Mouse (Mus musculus) kidney, postnatal 14 days (tissue): ENCODE data around the gene Zfp563.

Experiments
- DNase-seq: peaks from one replicate; pipeline ENCODE4 v3.0.0; 2022; ENCODE audit warnings: mixed read lengths

Gene Zfp563

DNA sequence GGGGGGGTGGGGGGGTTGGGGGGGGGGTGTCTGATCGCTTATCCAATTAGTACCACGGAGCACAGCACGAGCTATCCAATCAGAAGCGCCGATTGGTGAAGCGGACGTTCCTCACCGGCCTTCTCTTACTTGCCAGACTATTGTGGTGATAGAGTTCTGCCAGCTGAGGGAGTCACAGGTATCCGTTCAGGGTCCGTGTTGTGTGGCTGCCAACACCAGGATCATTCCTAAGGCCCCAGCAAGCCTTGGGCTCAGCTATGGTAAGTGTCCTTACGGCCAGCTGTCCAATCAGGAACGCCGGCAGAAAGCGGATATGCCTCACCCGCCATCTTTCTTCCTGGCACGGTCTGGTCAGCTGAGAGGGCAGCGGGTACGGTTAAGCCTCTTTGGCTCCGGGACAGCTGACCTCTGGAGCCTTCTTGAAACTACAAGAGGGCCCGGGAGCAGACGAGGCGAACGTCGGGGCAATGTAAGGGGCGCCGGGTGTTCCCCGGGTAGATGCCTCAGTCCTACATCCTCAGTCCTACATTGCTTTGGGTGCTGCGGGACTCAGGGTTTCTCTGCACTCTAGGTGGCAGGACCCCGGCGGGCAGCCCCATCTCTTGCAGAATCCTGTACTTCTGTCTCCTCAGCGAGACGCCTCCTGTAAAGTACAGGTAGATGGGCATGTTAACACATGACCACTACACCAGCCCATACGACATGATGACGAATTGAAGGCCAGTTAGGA lies at the start of gene Zfp563:
Gene Zfp563 (plus strand): TSS at position 91 of the 730 bp plus-strand sequence.
- peak; percentile 96 for DNase-seq

DNA sequence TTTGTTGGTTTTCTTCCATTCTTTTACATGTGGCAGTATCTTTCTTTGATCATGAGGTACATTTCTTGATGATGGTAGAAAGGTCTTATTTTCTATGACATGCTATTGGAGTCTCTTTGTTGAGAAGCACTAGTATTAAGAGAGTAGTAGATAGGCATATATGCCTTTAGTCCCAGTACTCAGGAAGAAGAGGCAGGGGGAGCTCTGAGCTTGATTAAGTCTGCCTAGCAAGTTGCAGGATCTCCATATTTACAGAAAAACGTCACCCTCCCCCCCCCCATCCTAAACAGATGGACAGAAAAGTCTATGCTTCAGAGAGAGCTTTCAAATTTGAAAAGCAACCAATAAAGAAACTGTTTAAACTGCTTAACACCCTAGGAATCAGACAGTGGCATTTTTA lies 30.3 kb upstream of the Zfp563 start:
- DNase-seq = no peak

DNA sequence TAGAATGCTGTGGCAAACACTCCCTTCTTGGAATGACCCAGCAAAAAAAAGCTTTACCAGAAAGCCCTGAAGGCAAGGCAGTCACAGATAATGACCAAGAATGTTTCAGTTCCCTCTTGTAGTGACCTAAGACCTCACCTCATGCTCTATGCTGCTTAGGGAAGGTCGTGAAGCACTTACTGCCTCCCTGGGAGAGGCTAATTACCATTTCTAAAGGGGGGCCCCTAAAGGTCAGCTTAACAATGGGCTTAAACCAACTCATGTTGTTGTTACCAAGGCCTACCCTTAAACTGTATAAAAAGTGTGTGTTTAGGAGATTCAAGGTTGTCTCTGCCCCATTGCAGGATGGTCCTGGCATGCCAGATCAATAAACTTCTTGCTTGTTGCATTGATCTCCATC lies 26.1 kb upstream of the Zfp563 start:
- DNase-seq = no peak

DNA sequence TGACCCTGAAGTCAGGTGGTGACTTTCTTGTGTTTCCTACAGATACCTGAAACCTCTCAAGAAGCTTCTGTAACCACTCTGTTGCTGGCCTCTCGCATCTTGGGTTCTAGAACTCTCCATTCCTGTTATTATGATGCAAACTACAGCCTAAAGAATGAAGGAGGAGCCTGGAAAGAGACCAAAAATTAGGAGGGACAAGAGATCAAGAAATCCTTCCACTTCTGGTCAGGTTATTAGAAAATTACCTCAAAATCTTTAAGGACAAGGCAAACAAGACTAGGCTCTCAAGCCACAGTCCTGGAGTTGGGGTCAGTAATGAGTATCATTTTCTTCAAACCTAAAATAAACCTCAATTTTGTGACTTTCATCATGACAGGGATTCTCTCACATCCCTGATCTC lies 21.2 kb upstream of the Zfp563 start, which contains the start of gene 4921501E09Rik:
Gene 4921501E09Rik (minus strand): TSS at position 101 of the 400 bp plus-strand sequence.
- DNase-seq = no peak

DNA sequence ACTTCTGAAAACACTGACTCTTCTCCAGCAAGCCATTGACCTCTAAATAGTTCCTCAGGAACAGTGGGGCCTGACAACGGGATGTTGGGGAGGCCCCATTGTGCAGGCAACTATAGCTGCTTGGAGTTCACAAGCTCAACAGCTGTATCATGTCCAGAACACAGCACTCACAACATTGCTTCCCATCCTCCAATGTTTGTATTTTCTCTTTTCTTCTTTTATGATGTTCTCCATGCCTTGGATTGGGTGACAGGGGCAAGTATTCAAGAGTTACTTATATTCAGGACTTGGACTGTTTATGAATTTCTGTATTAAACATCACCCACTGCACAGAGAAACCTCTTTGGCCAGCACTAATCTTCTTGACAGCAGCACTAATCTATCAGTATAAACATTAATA lies 2.5 kb downstream of the Zfp563 start:
- DNase-seq = no peak

DNA sequence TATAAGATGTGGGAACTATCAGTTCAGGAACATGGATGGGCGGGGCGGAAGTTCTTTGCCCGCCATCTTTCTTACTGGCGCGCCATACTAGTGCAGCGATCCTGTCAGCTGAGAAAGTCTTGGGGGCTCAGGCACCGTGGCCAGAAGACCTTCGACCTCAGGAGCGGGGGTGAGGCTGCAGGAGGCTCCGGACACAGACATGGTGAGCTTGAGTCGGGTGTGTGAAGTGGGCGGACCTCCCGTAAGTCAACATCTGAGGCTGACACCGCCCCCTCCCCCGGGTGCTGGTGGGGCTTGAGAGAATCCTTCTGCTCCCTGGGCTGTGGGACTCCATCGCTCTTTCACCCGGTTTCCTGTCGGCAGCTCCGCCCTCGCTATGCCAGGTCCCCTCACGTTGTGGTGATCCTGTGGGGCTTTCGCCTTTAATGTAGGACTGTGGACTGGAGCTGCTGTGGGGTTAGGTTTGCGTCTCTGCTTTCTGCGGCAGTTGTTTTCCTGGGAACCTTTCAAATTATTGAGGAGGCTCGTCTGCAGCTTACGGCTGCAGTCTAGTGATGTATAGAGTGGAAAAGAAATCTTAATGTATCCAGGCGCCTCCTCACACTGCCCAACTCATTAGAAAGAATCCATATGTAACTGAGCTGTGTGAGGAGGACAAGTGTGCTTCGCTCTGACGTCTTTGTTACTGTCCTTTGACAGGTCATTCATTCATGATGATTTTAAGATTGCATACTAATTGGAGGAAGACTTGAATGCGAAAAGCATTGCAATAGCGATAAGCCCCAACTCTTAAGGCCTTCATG lies 3.5 kb downstream of the Zfp563 start:
- peak; percentile 89 for DNase-seq

DNA sequence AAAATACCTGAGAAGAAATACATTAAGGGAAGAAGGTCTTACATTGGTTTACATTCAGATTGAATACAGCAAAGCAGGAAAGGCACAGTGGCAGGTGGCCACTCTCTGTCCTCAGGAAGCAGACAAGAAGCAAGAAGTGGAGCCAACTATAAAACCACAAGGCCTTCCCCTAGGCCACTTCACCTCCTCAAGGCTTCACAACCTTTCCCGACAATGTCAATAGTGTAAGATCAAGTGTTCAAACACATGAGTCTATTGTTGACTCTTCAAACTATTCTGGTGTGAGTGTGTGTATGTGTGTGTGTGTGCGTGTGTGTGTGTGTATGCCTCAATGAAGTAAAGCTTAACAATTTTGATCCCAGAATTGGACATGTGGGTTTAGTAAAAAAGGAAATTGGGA lies 8.3 kb downstream of the Zfp563 start:
- no peak for DNase-seq

DNA sequence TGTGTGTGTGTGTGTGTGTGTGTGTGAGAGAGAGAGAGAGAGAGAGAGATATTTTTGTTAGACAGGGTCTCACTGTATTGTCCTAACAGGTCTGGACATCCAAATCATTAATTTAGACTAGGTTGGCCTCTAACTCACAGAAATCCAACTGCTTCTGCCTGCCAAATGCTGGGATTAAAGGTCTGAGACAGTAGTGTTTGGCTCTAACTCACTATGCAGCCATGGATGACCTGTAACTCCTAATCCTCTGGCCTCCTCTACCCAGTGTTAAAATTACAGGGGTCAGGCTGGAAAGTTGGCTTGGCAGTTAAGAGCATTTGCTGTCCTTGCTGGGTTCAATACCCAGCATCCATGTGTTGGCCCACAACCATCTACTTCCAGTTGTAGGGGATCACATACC lies 35.4 kb downstream of the Zfp563 start:
- DNase-seq = no peak

DNA sequence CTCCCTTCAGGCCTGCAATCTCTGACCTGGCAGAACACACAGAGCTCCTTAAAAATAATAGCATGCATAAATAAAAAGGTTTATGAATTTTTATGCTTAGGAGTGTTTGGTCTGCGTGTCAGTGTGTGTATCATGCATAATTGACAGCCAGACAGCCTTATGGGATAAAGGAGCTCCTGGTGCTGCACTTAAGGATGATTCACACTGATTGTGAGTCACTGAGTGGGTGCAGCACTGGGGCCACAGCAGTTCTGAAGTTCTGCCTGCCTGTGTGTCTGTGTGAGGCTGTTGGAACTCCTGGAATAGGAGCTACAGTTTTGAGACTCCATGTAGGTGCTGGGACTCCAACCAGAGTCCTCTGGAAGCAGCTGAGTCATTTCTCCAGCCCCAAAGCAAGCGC lies 37.1 kb downstream of the Zfp563 start:
- no peak for DNase-seq

DNA sequence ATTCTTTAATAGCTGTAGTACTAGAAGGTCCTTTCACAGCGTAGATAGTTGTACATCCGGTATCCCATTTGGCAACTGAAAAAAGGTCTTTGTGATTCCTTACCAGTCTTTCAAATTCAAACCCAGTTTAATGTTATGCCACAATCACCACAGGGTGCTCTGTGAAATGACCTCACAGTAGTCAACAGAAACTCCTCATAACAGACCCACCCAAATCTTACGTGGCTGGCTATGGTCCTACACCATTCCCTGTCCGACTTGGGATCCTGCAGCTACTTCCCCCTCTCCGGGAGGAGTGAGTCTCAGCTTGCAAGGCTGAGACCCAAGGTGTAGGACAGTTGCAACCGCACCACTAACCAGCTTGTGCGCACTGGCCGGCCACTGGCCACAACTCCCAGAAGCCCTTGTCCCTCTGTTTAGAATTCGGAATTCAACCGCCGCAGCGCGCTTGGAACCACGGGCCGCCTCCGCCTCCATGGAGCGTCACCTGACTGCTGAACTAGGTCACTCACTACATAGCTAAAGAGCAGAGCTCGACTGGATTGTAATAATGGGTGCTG lies 50.2 kb downstream of the Zfp563 start, which contains the start of gene Morc2b:
Gene Morc2b (minus strand): TSS at position 423 of the 560 bp plus-strand sequence.
- no peak for DNase-seq
